ENCODE assay signal across 16 mouse cellular contexts in the genomic region with DNA sequence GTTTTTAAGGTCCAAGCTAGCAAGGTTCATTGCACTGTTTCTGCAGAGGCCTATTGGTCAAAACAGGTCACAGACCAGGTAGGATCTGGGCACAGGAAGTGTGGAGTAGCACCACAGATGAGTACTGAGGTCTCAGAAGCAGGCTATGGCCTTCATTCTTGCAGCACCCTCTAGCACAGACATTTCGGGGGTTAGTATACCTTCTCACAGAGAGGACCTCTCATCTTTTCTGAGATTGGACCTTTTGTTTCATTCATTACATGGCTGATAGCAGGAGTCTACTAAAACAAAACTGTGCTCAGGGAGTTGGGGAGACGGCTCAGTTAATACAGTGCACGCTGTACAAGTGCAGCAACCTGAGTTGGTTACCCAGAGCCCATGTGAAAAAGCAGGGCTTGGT.
"Had no signal": no experiment of that assay in that cellular context is flagged by ENCODE, and none has a peak within 500 bp of the region (broad histone marks: within the 10 kb centered on the region; RNA-seq: fewer than 3 reads in every experiment).

No protein-coding gene starts in this region.

- H3K27ac ChIP-seq: liver, embryonic 15.5 days; lung, embryonic 15.5 days; macrophage; midbrain, embryonic 13.5 days; midbrain, embryonic 15.5 days; neural tube, embryonic 13.5 days; neural tube, embryonic 15.5 days had no signal

- ATAC-seq: lung, postnatal 0 days; midbrain, embryonic 13.5 days; midbrain, embryonic 15.5 days had no signal

- H3K9ac ChIP-seq: liver, embryonic 13.5 days; liver, embryonic 15.5 days; liver, postnatal 0 days; lung, embryonic 15.5 days; midbrain, embryonic 13.5 days; midbrain, embryonic 15.5 days; neural tube, embryonic 13.5 days; neural tube, embryonic 15.5 days had no signal

- DNase-seq: liver, embryonic 13.5 days; liver, postnatal 0 days; lung, adult 2 months; retina, postnatal 1 day; right cerebral cortex, adult 18-20 months; right cerebral cortex, postnatal 25 days; right cerebral cortex, postnatal 4 days had no signal

- H3K27me3 ChIP-seq: liver, embryonic 13.5 days; liver, embryonic 15.5 days; lung, embryonic 15.5 days; midbrain, embryonic 15.5 days; neural tube, embryonic 13.5 days; neural tube, embryonic 15.5 days had no signal

- H3K36me3 ChIP-seq: liver, embryonic 13.5 days; liver, embryonic 15.5 days; lung, embryonic 15.5 days; midbrain, embryonic 13.5 days; midbrain, embryonic 15.5 days; neural tube, embryonic 13.5 days; neural tube, embryonic 15.5 days had no signal

- H3K4me1 ChIP-seq: liver, embryonic 15.5 days; lung, embryonic 15.5 days; midbrain, embryonic 13.5 days; midbrain, embryonic 15.5 days; neural tube, embryonic 13.5 days; neural tube, embryonic 15.5 days had no signal

- H3K9me3 ChIP-seq: liver, embryonic 13.5 days; liver, embryonic 15.5 days; lung, embryonic 15.5 days; midbrain, embryonic 13.5 days; midbrain, embryonic 15.5 days; neural tube, embryonic 15.5 days had no signal

- H3K4me3 ChIP-seq: liver, embryonic 13.5 days; liver, embryonic 15.5 days; lung, embryonic 15.5 days; midbrain, embryonic 13.5 days; midbrain, embryonic 15.5 days; neural tube, embryonic 13.5 days; neural tube, embryonic 15.5 days had no signal

- H3K4me2 ChIP-seq: liver, embryonic 13.5 days; liver, embryonic 15.5 days; lung, embryonic 15.5 days; midbrain, embryonic 11.5 days; midbrain, embryonic 13.5 days; midbrain, embryonic 15.5 days; neural tube, embryonic 13.5 days; neural tube, embryonic 15.5 days had no signal
